Mouse (Mus musculus): Measurements from ENCODE around the gene Clvs2.

Clvs2 gene

GRCm38 (mm10) chr10:33624131-33624879 is at the start of gene Clvs2:
Gene Clvs2, minus strand, starts transcription at chr10:33624769.
- peak in 1 of 2 experiments; percentile 16 for DNase-seq

- DNase-seq: peak; percentile 73 to 92
Measured at GRCm38 (mm10) chr10:33653142-33653541, 28.6 kb upstream of the Clvs2 start.

DNA sequence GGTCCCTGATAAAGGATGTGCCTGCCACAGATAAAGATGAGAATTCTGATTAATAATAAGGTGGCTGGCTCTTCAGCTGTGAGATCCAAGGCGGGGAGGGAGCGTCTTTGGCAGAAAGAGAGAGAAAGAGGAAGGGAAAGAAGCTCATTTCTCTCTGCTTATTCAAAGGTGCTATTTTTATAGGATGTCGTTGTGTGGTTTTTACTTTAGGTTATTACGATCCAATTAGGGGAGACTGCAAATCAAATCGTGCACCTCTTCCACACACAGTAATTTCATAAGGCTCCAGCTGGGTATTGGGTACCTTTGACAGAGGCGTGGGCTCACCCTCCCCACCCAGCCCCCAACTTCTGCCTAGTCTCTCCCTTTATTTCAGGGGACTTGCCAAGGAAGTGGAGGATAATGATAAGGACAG is 985 bp downstream of the Clvs2 start:
- no peak for DNase-seq

DNA sequence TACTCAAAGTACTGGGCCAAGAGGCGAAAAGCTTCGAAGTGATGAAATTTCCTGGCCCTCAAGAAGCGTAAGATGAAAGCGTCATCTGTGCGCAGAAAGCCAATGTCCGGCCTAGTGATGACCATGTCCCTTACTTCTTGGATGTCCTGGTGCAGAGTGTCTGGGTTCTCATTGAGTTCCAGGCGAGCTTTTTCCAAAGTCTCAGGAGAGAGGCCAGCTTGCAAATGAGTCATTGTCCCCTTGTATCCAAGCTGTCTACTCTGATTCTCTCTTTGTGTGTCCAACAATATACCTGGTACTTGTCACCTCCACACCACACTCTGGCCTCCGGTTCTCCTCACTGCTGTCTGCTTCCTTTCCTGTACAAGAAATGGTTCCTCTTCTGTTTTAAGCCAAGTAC is 1.9 kb downstream of the Clvs2 start:
- no peak for DNase-seq

DNA sequence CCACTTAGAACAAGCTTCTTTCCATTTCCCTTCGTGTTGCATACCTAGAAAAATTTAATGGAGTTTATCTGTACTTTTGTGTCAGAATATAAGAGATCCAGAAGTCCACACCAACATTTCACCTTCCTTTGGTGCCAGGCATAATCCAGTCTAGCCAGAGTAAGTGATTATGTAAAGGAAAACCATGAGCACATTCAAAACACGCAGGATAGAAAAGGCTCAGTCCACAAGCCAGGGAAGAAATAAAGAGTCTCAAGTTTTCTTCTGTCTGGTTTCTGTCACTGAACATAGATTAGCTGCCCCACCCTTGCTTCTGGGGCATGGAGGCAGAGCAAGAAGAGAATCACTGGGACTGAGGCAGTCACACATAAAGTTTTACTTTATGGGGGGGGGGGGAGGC is 8.4 kb downstream of the Clvs2 start:
- no peak for DNase-seq

DNA sequence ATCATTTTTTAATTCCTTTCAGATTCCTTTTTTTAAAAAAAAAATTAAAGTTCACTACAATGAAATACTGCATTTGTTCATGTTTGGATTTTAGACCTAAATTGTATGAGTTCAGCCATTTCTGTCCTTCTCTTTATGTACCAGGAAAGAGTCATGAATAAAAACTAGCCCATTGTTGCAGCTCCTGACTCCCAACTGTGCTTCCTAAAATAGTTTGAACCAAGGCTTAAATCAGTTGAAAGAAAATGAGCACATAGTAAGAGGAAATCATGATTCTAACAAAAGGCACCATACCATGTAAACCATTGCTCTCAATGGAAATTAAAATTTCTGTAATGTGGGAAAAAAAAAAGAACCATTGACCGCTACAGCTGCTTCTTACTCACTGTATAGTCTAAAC is 11.4 kb downstream of the Clvs2 start:
- no peak for DNase-seq

- no peak for DNase-seq
Measured at GRCm38 (mm10) chr10:33592732-33593131, 31.8 kb downstream of the Clvs2 start.

DNA sequence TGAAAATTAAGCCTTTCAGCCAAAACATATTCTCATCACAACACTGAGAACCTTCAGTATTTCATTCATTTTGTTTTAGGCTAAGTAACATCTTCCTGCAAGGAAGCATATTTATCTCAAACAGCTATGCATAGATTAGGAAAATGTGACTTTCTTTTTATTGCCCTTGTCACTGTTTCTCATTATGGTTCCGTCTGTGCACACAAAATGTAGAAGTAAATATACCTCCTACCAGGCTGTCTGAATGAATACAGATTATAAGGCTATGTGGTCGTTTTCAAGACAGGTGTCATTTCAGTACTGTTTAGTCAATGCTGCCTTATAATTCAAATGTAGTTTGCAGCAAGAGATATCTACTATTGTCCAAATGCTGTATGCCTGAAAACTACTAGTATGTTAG is 35.8 kb downstream of the Clvs2 start:
- DNase-seq: no peak

- DNase-seq: no peak
Measured at GRCm38 (mm10) chr10:33587118-33587517, 37.5 kb downstream of the Clvs2 start.

- peak; percentile 49 to 55 for DNase-seq
Measured at GRCm38 (mm10) chr10:33558081-33558480, 66.5 kb downstream of the Clvs2 start.

DNA sequence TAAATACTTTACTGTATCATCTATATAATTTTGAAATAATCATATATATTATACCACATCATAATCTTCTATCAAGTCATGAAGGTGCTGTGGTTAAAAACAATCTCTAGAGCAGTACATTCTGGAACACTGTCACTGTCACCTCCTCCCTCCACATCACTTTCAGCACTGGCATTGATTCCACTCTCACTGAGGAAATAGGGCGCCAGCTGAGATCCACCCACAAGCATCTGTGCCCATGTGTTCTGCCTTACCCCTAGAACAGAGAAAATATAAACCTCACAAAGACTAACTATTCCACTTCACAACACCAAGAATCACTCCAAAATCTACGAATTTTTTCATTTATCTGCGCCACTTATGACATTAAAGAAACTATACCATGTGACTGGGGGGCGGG is 84.2 kb downstream of the Clvs2 start:
- no peak for DNase-seq
